Mouse (Mus musculus) hindbrain, embryonic 11.5 days (tissue): ENCODE measurements around the gene 1700080E11Rik. TPM values are rescaled to one million over a fixed set of nuclear protein-coding genes. Genes with fewer than 3 reads are reported as not detected.
"Not testable (repeated sequence)": the region's sequence is repeated elsewhere in the genome, so short reads cannot be mapped to it uniquely, and the experiment has no call there.

ENCODE experiments used
- ATAC-seq: fragments of 200-750 bp; cut with Nextera tagmentation; 2 replicates; pipeline ENCODE4 v1.8.0; 2017; ENCODE audit warnings: mild to moderate bottlenecking, moderate TSS enrichment, moderate library complexity; ENCODE audit not compliant: low FRiP score
- DNase-seq: peaks from one replicate; pipeline ENCODE4 v3.0.0-alpha.2; 2015; ENCODE audit warnings: low spot score
- H3K27ac ChIP-seq: fragments of 300-500 bp; sonication (generic); 2 replicates; pipeline ENCODE4 v1.5.1; 2014; ENCODE audit warnings: mild to moderate bottlenecking, low read depth, low read length
- H3K27me3 ChIP-seq: fragments of 300-500 bp; sonication (generic); 2 replicates; pipeline ENCODE4 v1.6.1; 2014; ENCODE audit warnings: mild to moderate bottlenecking, low read length, moderate library complexity, mixed read lengths; ENCODE audit not compliant: control insufficient read depth, insufficient read depth
- H3K36me3 ChIP-seq: fragments of 300-500 bp; sonication (generic); 2 replicates; pipeline ENCODE4 v1.6.1; 2014; ENCODE audit warnings: mild to moderate bottlenecking, low read length, moderate library complexity, mixed read lengths; ENCODE audit not compliant: control insufficient read depth, insufficient read depth
- H3K4me1 ChIP-seq: fragments of 300-500 bp; sonication (generic); replicated peaks from 2 replicates; pipeline ENCODE4 v1.6.1; 2014; ENCODE audit warnings: low read length, mixed read lengths; ENCODE audit not compliant: control insufficient read depth, insufficient read depth
- H3K4me2 ChIP-seq: fragments of 300-500 bp; sonication (generic); replicated peaks from 2 replicates; pipeline ENCODE4 v1.6.1; 2014; ENCODE audit warnings: mild to moderate bottlenecking, low read depth, low read length
- H3K4me3 ChIP-seq: fragments of 300-500 bp; sonication (generic); 2 replicates; pipeline ENCODE4 v1.5.1; 2014; ENCODE audit warnings: low read depth, low read length
- H3K9ac ChIP-seq: fragments of 300-500 bp; sonication (generic); 2 replicates; pipeline ENCODE4 v1.6.1; 2014; ENCODE audit warnings: low read depth, low read length
- H3K9me3 ChIP-seq: fragments of 300-500 bp; sonication (generic); 2 replicates; pipeline ENCODE4 v1.6.1; 2016; ENCODE audit warnings: low read length; ENCODE audit not compliant: control insufficient read depth
- WGBS: fragments of 180-500 bp; shearing (Covaris S2); extraction: QIAGEN DNeasy Blood & Tissue Kit; methylation state at CpG from one replicate; pipeline ENCODE4 v1.1.7; 2014; 5-methylcytosine and 5-hydroxymethylcytosine counted together
- polyA plus RNA-seq: library from polyadenylated mRNA; unstranded; fragments of >200 nt; fragmentation: Nextera tagmentation; extraction: Ambion mirVana; gene quantifications from 2 replicates; pipeline ENCODE4 v1.2.1, GENCODE M21; 2014

Gene 1700080E11Rik
- polyA plus RNA-seq, 1 experiment from 2014 or later, result not detected

DNA sequence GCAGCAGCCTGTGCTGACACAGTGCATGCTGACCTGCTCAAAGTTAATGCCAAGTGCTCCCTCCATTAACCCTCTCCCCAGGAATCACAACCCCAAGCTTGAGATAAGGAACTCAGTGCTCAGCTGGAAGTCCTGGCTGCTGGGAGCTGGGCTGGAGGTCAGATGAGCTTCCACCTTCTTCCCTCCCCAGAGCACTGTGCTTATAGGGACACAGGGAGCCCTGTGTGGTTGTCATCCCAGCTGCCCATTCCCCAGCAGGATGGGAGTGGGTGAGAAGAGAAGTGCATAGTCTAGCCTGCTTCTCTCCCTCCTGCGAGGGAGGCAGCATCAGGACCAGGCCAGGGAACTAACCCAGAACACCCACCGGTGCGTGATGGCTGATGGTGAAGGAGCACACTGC, 19.7 kb downstream of the 1700080E11Rik start:
- H3K4me1 ChIP-seq, H3K27me3 ChIP-seq, H3K36me3 ChIP-seq, H3K27ac ChIP-seq, DNase-seq, H3K4me3 ChIP-seq, H3K9ac ChIP-seq, H3K9me3 ChIP-seq, H3K4me2 ChIP-seq, ATAC-seq: not testable (repeated sequence)
- 91% methylated on average over 3 of the region's 3 CpGs for WGBS

DNA sequence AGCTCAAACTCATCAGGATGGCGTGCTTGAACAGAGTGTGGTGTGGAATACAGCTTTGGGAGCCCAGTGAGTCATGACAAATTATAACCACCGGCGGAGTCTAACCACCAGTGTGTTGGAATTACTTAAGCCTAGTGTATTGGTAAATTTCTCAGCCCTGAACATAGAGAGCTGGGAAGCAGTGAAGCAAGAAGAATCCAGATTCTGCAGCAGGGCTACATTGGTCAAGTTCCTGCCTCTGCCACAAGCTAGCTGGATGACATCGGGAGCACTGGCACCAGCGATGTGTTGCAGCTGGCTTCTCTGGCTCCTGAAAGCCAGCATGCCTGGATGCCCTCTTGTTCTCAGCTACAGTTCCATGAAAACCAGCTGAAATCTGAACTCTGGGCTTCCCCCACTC, 41.0 kb downstream of the 1700080E11Rik start:
- Histone ChIP-seq H3K4me2 (no peak overlapping the region), H3K4me1 (no peaks in the 10 kb centered on the region), H3K9me3 (no peaks in the 10 kb centered on the region), H3K27ac (no peak overlapping the region), H3K27me3 (no peaks in the 10 kb centered on the region), H3K4me3 (no peak overlapping the region), H3K9ac (no peak overlapping the region), H3K36me3 (no peaks in the 10 kb centered on the region)
- WGBS, result 92% methylated on average over 5 of the region's 5 CpGs
- DNase-seq, result no peak
- no peak for ATAC-seq

DNA sequence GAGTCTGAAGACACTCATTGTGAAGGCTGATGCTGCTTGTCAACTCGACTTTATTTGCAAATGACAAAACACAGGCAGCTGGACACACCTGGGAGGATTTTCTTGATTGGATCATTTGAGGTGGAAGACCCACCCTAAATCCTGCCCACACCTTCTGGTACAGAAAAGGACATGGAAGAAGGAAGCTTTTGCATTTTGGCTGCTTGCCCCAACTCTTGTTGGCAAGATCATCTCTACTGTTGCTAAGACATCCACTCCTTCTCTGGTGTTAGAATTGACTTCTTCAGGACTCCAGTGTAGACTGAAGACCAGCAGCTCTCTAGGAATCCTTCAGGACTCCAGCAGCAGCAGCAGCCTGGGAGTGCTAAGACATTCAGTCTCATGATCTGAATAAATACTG, 43.0 kb downstream of the 1700080E11Rik start:
- Histone ChIP-seq H3K4me2 (no peak overlapping the region), H3K4me3 (no peak overlapping the region), H3K36me3 (no peaks in the 10 kb centered on the region), H3K4me1 (no peaks in the 10 kb centered on the region), H3K9ac (no peak overlapping the region), H3K27me3 (no peaks in the 10 kb centered on the region), H3K27ac (no peak overlapping the region), H3K9me3 (no peaks in the 10 kb centered on the region)
- DNase-seq (no peak), ATAC-seq (no peak)
- 67% methylated on average over 1 of the region's 1 CpGs for WGBS

DNA sequence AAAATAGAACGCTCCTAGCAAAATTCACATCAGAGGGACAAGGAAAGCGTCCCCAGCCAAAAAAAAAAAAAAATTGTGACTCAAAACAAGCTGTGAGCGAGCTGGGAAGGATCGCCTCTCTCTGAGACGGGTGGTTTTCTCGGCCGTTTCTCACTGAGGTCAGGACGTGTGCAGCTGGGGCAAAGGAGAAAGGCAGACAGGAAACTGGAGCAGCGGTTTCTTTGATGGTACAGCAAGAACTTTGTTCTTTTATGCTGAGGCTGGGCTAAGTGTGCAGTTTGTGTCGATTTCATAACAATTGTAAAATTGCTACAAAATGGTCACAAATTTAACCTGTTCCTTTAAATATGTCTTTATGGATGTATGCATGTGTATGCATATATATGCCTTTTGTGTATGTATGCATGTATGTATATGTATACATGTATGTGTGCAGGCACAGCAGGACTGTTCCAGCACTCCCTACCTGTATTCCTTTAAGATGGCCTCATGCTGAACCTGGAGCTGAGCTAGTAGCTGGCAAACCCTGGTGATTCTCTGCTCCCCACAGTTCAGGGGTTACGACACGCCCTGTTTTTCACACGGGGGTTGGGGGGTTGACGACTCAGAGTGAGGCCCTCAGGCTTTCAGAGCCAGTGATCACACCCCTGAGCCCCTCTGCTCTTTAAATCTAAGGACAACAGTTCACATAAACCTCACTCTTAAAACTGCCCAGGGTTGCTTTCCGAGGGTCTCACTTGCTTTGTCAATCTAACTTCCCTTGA, 43.9 kb downstream of the 1700080E11Rik start:
- H3K4me2 ChIP-seq, result no peak overlapping the region
- no peak overlapping the region for H3K27ac ChIP-seq
- no peak for DNase-seq
- H3K9ac ChIP-seq, result no peak overlapping the region
- H3K9me3 ChIP-seq, result no peaks in the 10 kb centered on the region
- H3K4me1 ChIP-seq, result no peaks in the 10 kb centered on the region
- no peak overlapping the region for H3K4me3 ChIP-seq
- no peaks in the 10 kb centered on the region for H3K27me3 ChIP-seq
- H3K36me3 ChIP-seq, result no peaks in the 10 kb centered on the region
- no peak for ATAC-seq
- WGBS, result 66% methylated on average over 15 of the region's 15 CpGs

Other genes with a start within 250 kb of the 1700080E11Rik start
- gene Mrpl3, start 91.9 kb downstream of the 1700080E11Rik start, polyA plus RNA-seq, result 116 and 126 TPM in 2 replicates
- 15.6 and 17.5 TPM in 2 replicates for gene Nudt16, start 13.3 kb downstream of the 1700080E11Rik start, polyA plus RNA-seq